Mouse (Mus musculus) intestine, embryonic 16.5 days (tissue): Measurements from ENCODE around the gene Dis3. TPM values are rescaled to one million over a fixed set of nuclear protein-coding genes. Genes with fewer than 3 reads are reported as not detected.

Experiments
- ATAC-seq: fragments of 200-750 bp; cut with Nextera tagmentation; 2 replicates; pipeline ENCODE4 v1.8.0; 2017; ENCODE audit warnings: moderate TSS enrichment, moderate library complexity
- H3K27ac ChIP-seq: fragments of 300-500 bp; sonication (generic); 2 replicates; pipeline ENCODE4 v1.5.1; 2014; ENCODE audit warnings: mild to moderate bottlenecking, low read length
- H3K27me3 ChIP-seq: fragments of 300-500 bp; sonication (generic); replicated peaks from 2 replicates; pipeline ENCODE4 v1.6.1; 2014; ENCODE audit warnings: low read length, control low read depth, mixed read lengths; ENCODE audit not compliant: control insufficient read depth, insufficient read depth
- H3K36me3 ChIP-seq: fragments of 300-500 bp; sonication (generic); 2 replicates; pipeline ENCODE4 v1.6.1; 2014; ENCODE audit warnings: low read length, control low read depth; ENCODE audit not compliant: control insufficient read depth, insufficient read depth
- H3K4me1 ChIP-seq: fragments of 300-500 bp; sonication (generic); 2 replicates; pipeline ENCODE4 v1.6.1; 2014; ENCODE audit warnings: low read length, control low read depth, mixed read lengths; ENCODE audit not compliant: control insufficient read depth, insufficient read depth
- H3K4me2 ChIP-seq: fragments of 300-500 bp; sonication (generic); 2 replicates; pipeline ENCODE4 v1.6.1; 2014; ENCODE audit warnings: low read depth, low read length, control low read depth
- H3K4me3 ChIP-seq: fragments of 300-500 bp; sonication (generic); 2 replicates; pipeline ENCODE4 v1.5.1; 2014; ENCODE audit warnings: mild to moderate bottlenecking, low read length
- H3K9ac ChIP-seq: fragments of 300-500 bp; sonication (generic); 2 replicates; pipeline ENCODE4 v1.6.1; 2014; ENCODE audit warnings: low read depth, low read length
- H3K9me3 ChIP-seq: fragments of 300-500 bp; sonication (generic); 2 replicates; pipeline ENCODE4 v1.6.1; 2016; ENCODE audit warnings: low read length, control low read depth; ENCODE audit not compliant: control insufficient read depth
- WGBS: fragments of 180-500 bp; shearing (Covaris S2); extraction: QIAGEN DNeasy Blood & Tissue Kit; methylation state at CpG from one replicate; pipeline ENCODE4 v1.1.7; 2014; 5-methylcytosine and 5-hydroxymethylcytosine counted together
- polyA plus RNA-seq: library from polyadenylated mRNA; unstranded; fragments of >200 nt; fragmentation: Nextera tagmentation; extraction: Ambion mirVana; gene quantifications from 2 replicates; pipeline ENCODE4 v1.2.1, GENCODE M21; 2015

Gene Dis3
- polyA plus RNA-seq, 1 experiment from 2014 or later, result 21.4 TPM

GRCm38 (mm10) chr14:99099967-99100587, 507 bp upstream of the Dis3 start:
- Histone ChIP-seq H3K4me2 (peak overlapping the region; percentile 60), H3K27me3 (no peaks in the 10 kb centered on the region), H3K4me1 (peaks cover 7% of the 10 kb centered on the region), H3K9ac (peak overlapping the region; percentile 71), H3K36me3 (peaks cover 12% of the 10 kb centered on the region; the same call in 1 of the 2 replicates), H3K4me3 (peak overlapping the region; percentile 99), H3K27ac (no peak overlapping the region), H3K9me3 (no peaks in the 10 kb centered on the region)
- WGBS, result 6% methylated on average over 20 of the region's 20 CpGs
- peak; percentile 21; the same call in 1 of the 2 replicates for ATAC-seq

GRCm38 (mm10) chr14:99088947-99089346, 10.6 kb downstream of the Dis3 start:
- no peak for ATAC-seq
- Histone ChIP-seq H3K4me3 (no peak overlapping the region), H3K4me1 (no peaks in the 10 kb centered on the region), H3K27ac (no peak overlapping the region), H3K9me3 (no peaks in the 10 kb centered on the region), H3K36me3 (peaks cover 14% of the 10 kb centered on the region), H3K27me3 (no peaks in the 10 kb centered on the region), H3K4me2 (no peak overlapping the region), H3K9ac (no peak overlapping the region)
- 94% methylated on average over 7 of the region's 7 CpGs for WGBS

- H3K27me3 ChIP-seq, result no peaks in the 10 kb centered on the region
- H3K9ac ChIP-seq, result no peak overlapping the region
- no peak overlapping the region for H3K4me3 ChIP-seq
- H3K4me2 ChIP-seq, result no peak overlapping the region
- no peak for ATAC-seq
- H3K4me1 ChIP-seq, result no peaks in the 10 kb centered on the region
- no peaks in the 10 kb centered on the region for H3K9me3 ChIP-seq
- 90% methylated on average over 4 of the region's 4 CpGs for WGBS
- H3K36me3 ChIP-seq, result peaks cover 12% of the 10 kb centered on the region; the same call in 1 of the 2 replicates
- H3K27ac ChIP-seq, result no peak overlapping the region
These were observed 28.4 kb downstream of the Dis3 start for GRCm38 (mm10) chr14:99071146-99071545.

GRCm38 (mm10) chr14:99063091-99063490, 36.5 kb downstream of the Dis3 start:
- Histone ChIP-seq H3K4me3 (no peak overlapping the region), H3K9me3 (no peaks in the 10 kb centered on the region), H3K9ac (no peak overlapping the region), H3K4me1 (no peaks in the 10 kb centered on the region), H3K36me3 (peaks cover 6% of the 10 kb centered on the region; the same call in 1 of the 2 replicates), H3K27me3 (no peaks in the 10 kb centered on the region), H3K27ac (no peak overlapping the region), H3K4me2 (no peak overlapping the region)
- no peak for ATAC-seq
- 92% methylated on average over 2 of the region's 2 CpGs for WGBS

GRCm38 (mm10) chr14:99060616-99061015, 39.0 kb downstream of the Dis3 start:
- 80% methylated on average over 12 of the region's 12 CpGs for WGBS
- no peaks in the 10 kb centered on the region for H3K4me1 ChIP-seq
- H3K27ac ChIP-seq, result no peak overlapping the region
- no peaks in the 10 kb centered on the region for H3K27me3 ChIP-seq
- H3K4me3 ChIP-seq, result no peak overlapping the region
- ATAC-seq, result no peak
- no peak overlapping the region for H3K4me2 ChIP-seq
- H3K9ac ChIP-seq, result no peak overlapping the region
- no peaks in the 10 kb centered on the region for H3K9me3 ChIP-seq
- H3K36me3 ChIP-seq, result peaks cover 5% of the 10 kb centered on the region; the same call in 1 of the 2 replicates

GRCm38 (mm10) chr14:99058959-99059586, 40.5 kb downstream of the Dis3 start:
- 84% methylated on average over 7 of the region's 7 CpGs for WGBS

GRCm38 (mm10) chr14:99046782-99047181, 52.8 kb downstream of the Dis3 start:
- Histone ChIP-seq H3K4me1 (peaks cover 13% of the 10 kb centered on the region), H3K9me3 (no peaks in the 10 kb centered on the region), H3K9ac (peak overlapping the region; percentile 75), H3K4me2 (peak overlapping the region; percentile 66), H3K27me3 (no peaks in the 10 kb centered on the region), H3K36me3 (0 out of 2 replicates have a peak, but pooled peaks cover 2% of the 10 kb centered on the region), H3K4me3 (peak overlapping the region; percentile 79), H3K27ac (peak overlapping the region; percentile 76)
- WGBS, result under 1% methylated on average over 15 of the region's 15 CpGs
- peak; percentile 7 for ATAC-seq

More at GRCm38 (mm10) chr14:99058959-99059586, 40.5 kb downstream of the Dis3 start:
- H3K9me3 ChIP-seq, result no peaks in the 10 kb centered on the region
- no peak overlapping the region for H3K4me2 ChIP-seq
- H3K4me1 ChIP-seq, result no peaks in the 10 kb centered on the region
- H3K27ac ChIP-seq, result no peak overlapping the region
- ATAC-seq, result peak; percentile 58; the same call in 1 of the 2 replicates
- H3K4me3 ChIP-seq, result no peak overlapping the region
- H3K36me3 ChIP-seq, result peaks cover 5% of the 10 kb centered on the region; the same call in 1 of the 2 replicates
- H3K9ac ChIP-seq, result no peak overlapping the region
- H3K27me3 ChIP-seq, result no peaks in the 10 kb centered on the region

- Histone ChIP-seq H3K27me3 (no peaks in the 10 kb centered on the region), H3K27ac (peak within 1 kb of the TSS; percentile 92), H3K9ac (peak within 1 kb of the TSS; percentile 90), H3K4me2 (peak within 1 kb of the TSS; percentile 68), H3K9me3 (no peaks in the 10 kb centered on the region), H3K4me1 (peaks cover 18% of the 10 kb centered on the region), H3K36me3 (no peaks in the 10 kb centered on the region), H3K4me3 (peak within 1 kb of the TSS; percentile 79)
- WGBS, result under 1% methylated on average over 78 of the region's 81 CpGs
- peak; percentile 96 for ATAC-seq
These were observed 53.4 kb downstream of the Dis3 start, which contains the start of the genes Mzt1 and Bora for GRCm38 (mm10) chr14:99046031-99046781. Gene Mzt1 (minus strand): TSS chr14:99046134. Gene Bora (plus strand): TSS chr14:99046222.
